Mouse (Mus musculus) thymus, adult 2 months (tissue): ENCODE data around the gene Dbn1. TPM values are rescaled to one million over a fixed set of nuclear protein-coding genes. Genes with fewer than 3 reads are reported as not detected.

Experiments used
- DNase-seq: peaks from one replicate; pipeline ENCODE4 v3.0.0; 2021
- H3K27ac ChIP-seq: fragments of 200-500 bp; 2 replicates; pipeline ENCODE4 v1.5.1; 2012; ENCODE audit warnings: low read length, control low read depth; ENCODE audit not compliant: control insufficient read depth, insufficient read depth
- H3K27me3 ChIP-seq: fragments of 200-500 bp; 2 replicates; pipeline ENCODE4 v1.6.1; 2012; ENCODE audit warnings: mild to moderate bottlenecking, low read length, moderate library complexity, mixed read lengths; ENCODE audit not compliant: control insufficient read depth, insufficient read depth
- H3K36me3 ChIP-seq: fragments of 200-500 bp; 2 replicates; pipeline ENCODE4 v1.6.1; 2012; ENCODE audit warnings: mild to moderate bottlenecking, low read length, moderate library complexity; ENCODE audit not compliant: control insufficient read depth, insufficient read depth
- H3K4me1 ChIP-seq: fragments of 200-500 bp; replicated peaks from 2 replicates; pipeline ENCODE4 v1.6.1; 2012; ENCODE audit warnings: low read length; ENCODE audit not compliant: control insufficient read depth, insufficient read depth
- H3K4me3 ChIP-seq: fragments of 200-500 bp; 2 replicates; pipeline ENCODE4 v1.5.1; 2012; ENCODE audit warnings: mild to moderate bottlenecking, low read length, control low read depth, moderate library complexity; ENCODE audit not compliant: control insufficient read depth, insufficient read depth
- CTCF ChIP-seq: fragments of 200-500 bp; IDR thresholded peaks from 2 replicates; pipeline ENCODE4 v1.5.1; 2012; ENCODE audit warnings: mild to moderate bottlenecking, control low read depth, low read length, moderate library complexity, borderline replicate concordance; ENCODE audit not compliant: control insufficient read depth, poor library complexity, insufficient read depth; ENCODE audit errors: extremely low read depth
- POLR2A ChIP-seq: fragments of 200-500 bp; IDR thresholded peaks from 2 replicates; pipeline ENCODE4 v1.6.1; 2012; ENCODE audit warnings: mild to moderate bottlenecking, low read length, control low read depth, moderate library complexity; ENCODE audit not compliant: control insufficient read depth, poor library complexity, insufficient read depth; ENCODE audit errors: extremely low read depth
- WGBS: fragments of 180-500 bp; shearing (Covaris S2); methylation state at CpG from one replicate; pipeline ENCODE4 v1.1.7; 2018; 5-methylcytosine and 5-hydroxymethylcytosine counted together
- polyA plus RNA-seq: library from polyadenylated mRNA; depleted of rRNA; stranded (reverse); fragments of >200 nt; gene quantifications from 2 replicates; pipeline ENCODE4 v1.2.3, GENCODE M21; 2012

Dbn1 gene
- polyA plus RNA-seq, 1 experiment: 9.8 TPM

- Histone ChIP-seq H3K4me3 (no peak overlapping the region), H3K36me3 (peaks cover 15% of the 10 kb centered on the region), H3K4me1 (peaks cover 6% of the 10 kb centered on the region; the same call in 1 of the 2 replicates), H3K27ac (no peak overlapping the region), H3K27me3 (no peaks in the 10 kb centered on the region)
- WGBS: 15% methylated on average over 18 of the region's 18 CpGs
- TF ChIP-seq POLR2A (no peak), CTCF (no peak)
- DNase-seq: no peak
These were observed 40.2 kb upstream of the Dbn1 start for GRCm38 (mm10) chr13:55527834-55528772.

- TF ChIP-seq POLR2A: no peak
- no peak for TF ChIP-seq CTCF
- H3K27me3 ChIP-seq: no peaks in the 10 kb centered on the region
- H3K4me3 ChIP-seq: no peak overlapping the region
- no peak overlapping the region for H3K27ac ChIP-seq
- peaks cover 15% of the 10 kb centered on the region for H3K36me3 ChIP-seq
- H3K4me1 ChIP-seq: peaks cover 6% of the 10 kb centered on the region; the same call in 1 of the 2 replicates
- no peak for DNase-seq
- WGBS: 94% methylated on average over 16 of the region's 16 CpGs
These were observed 39.3 kb upstream of the Dbn1 start for GRCm38 (mm10) chr13:55527212-55527611.

GRCm38 (mm10) chr13:55525733-55526553 lies 38.0 kb upstream of the Dbn1 start:
- H3K36me3 ChIP-seq: peaks cover 10% of the 10 kb centered on the region
- no peak overlapping the region for H3K4me3 ChIP-seq
- H3K4me1 ChIP-seq: peaks cover 6% of the 10 kb centered on the region; the same call in 1 of the 2 replicates
- 71% methylated on average over 16 of the region's 16 CpGs for WGBS
- no peaks in the 10 kb centered on the region for H3K27me3 ChIP-seq
- DNase-seq: no peak
- H3K27ac ChIP-seq: no peak overlapping the region
- TF ChIP-seq POLR2A (no peak), CTCF (no peak)

GRCm38 (mm10) chr13:55523951-55524600 lies 36.2 kb upstream of the Dbn1 start:
- WGBS: 97% methylated on average over 23 of the region's 23 CpGs
- TF ChIP-seq POLR2A (no peak), CTCF (no peak)
- H3K27ac ChIP-seq: no peak overlapping the region
- DNase-seq: no peak
- H3K4me1 ChIP-seq: peaks cover 6% of the 10 kb centered on the region; the same call in 1 of the 2 replicates
- H3K36me3 ChIP-seq: no peaks in the 10 kb centered on the region
- H3K4me3 ChIP-seq: no peak overlapping the region
- H3K27me3 ChIP-seq: no peaks in the 10 kb centered on the region

GRCm38 (mm10) chr13:55523278-55523677 lies 35.4 kb upstream of the Dbn1 start:
- Histone ChIP-seq H3K27me3 (no peaks in the 10 kb centered on the region), H3K27ac (no peak overlapping the region), H3K4me3 (no peak overlapping the region), H3K4me1 (0 out of 2 replicates have a peak, but pooled peaks cover 2% of the 10 kb centered on the region), H3K36me3 (no peaks in the 10 kb centered on the region)
- no peak for DNase-seq
- TF ChIP-seq POLR2A (no peak), CTCF (no peak)
- WGBS: 93% methylated on average over 17 of the region's 17 CpGs

- 82% methylated on average over 8 of the region's 8 CpGs for WGBS
- no peaks in the 10 kb centered on the region for H3K36me3 ChIP-seq
- H3K4me1 ChIP-seq: no peaks in the 10 kb centered on the region
- no peak overlapping the region for H3K27ac ChIP-seq
- no peaks in the 10 kb centered on the region for H3K27me3 ChIP-seq
- TF ChIP-seq CTCF: no peak
- TF ChIP-seq POLR2A: no peak
- no peak for DNase-seq
- H3K4me3 ChIP-seq: no peak overlapping the region
These were observed 34.8 kb upstream of the Dbn1 start for GRCm38 (mm10) chr13:55522730-55523129.

GRCm38 (mm10) chr13:55519606-55520005 lies 31.7 kb upstream of the Dbn1 start:
- 31% methylated on average over 4 of the region's 4 CpGs for WGBS
- no peaks in the 10 kb centered on the region for H3K36me3 ChIP-seq
- H3K4me1 ChIP-seq: no peaks in the 10 kb centered on the region
- no peaks in the 10 kb centered on the region for H3K27me3 ChIP-seq
- TF ChIP-seq POLR2A (no peak), CTCF (no peak)
- no peak for DNase-seq
- H3K4me3 ChIP-seq: no peak overlapping the region
- H3K27ac ChIP-seq: no peak overlapping the region
